ENCODE assay signal across 15 mouse cellular contexts in genomic region chr8:89152867-89153595, GRCm38 (mm10).
DNase-seq lines count a peak whose midpoint lies in the region; ATAC-seq and TF ChIP-seq lines count a peak whose summit lies in the region.
"Had no signal": no experiment of that assay in that cellular context is flagged by ENCODE, and none has a peak within 500 bp of the region (broad histone marks: within the 10 kb centered on the region; RNA-seq: fewer than 3 reads in every experiment).

No protein-coding gene starts in this region.

- peak; percentile 67 for DNase-seq in kidney, postnatal 0 days (ENCODE audit: low spot score)
- DNase-seq in kidney, adult 18-20 months = no peak
- DNase-seq in brain, embryonic 14.5 days (ENCODE audit: low read depth) = peak; percentile 61
- DNase-seq in spleen, adult 12 weeks (ENCODE audit: low spot score) = no peak
- no peak for DNase-seq in gastrocnemius, adult 8-10 months (ENCODE audit: low spot score in 2 of 2)
- DNase-seq: cerebellum, adult 9-11 months; heart, adult 2 months; liver, postnatal 0 days had no signal

- no peak overlapping the region for H3K9ac ChIP-seq in forebrain, embryonic 12.5 days
- H3K9ac ChIP-seq in forebrain, embryonic 15.5 days (replicated peaks) = no peak overlapping the region
- H3K9ac ChIP-seq in kidney, postnatal 0 days (ENCODE audit: low read depth, low read length) = no peak overlapping the region
- H3K9ac ChIP-seq in neural tube, embryonic 12.5 days = no peak overlapping the region
- H3K9ac ChIP-seq: embryonic facial prominence, embryonic 12.5 days; liver, postnatal 0 days had no signal

- WGBS in forebrain, embryonic 12.5 days = 50% methylated on average over 17 of the region's 17 CpGs
- WGBS in forebrain, embryonic 15.5 days = 29% methylated on average over 17 of the region's 17 CpGs
- WGBS in kidney, postnatal 0 days = 18% methylated on average over 17 of the region's 17 CpGs
- WGBS in neural tube, embryonic 12.5 days = 10% methylated on average over 17 of the region's 17 CpGs

- H3K36me3 ChIP-seq in forebrain, embryonic 12.5 days (replicated peaks) = no peaks in the 10 kb centered on the region
- H3K36me3 ChIP-seq in forebrain, embryonic 15.5 days = no peaks in the 10 kb centered on the region
- H3K36me3 ChIP-seq in kidney, postnatal 0 days (ENCODE audit: insufficient read depth, low read length) = no peaks in the 10 kb centered on the region
- no peaks in the 10 kb centered on the region for H3K36me3 ChIP-seq in neural tube, embryonic 12.5 days
- H3K36me3 ChIP-seq: embryonic facial prominence, embryonic 12.5 days; forebrain, embryonic 10.5 days had no signal

- no peak for TF ChIP-seq POLR2A in brain, embryonic 14.5 days (IDR thresholded peaks at IDR 0.05; ENCODE audit: borderline replicate concordance, extremely low read depth, insufficient read depth, insufficient read length, poor library complexity, severe bottlenecking)

- no peak for TF ChIP-seq CTCF in kidney, postnatal 0 days (IDR thresholded peaks at IDR 0.05; ENCODE audit: low read depth)
- TF ChIP-seq CTCF in brain, embryonic 14.5 days (IDR thresholded peaks at IDR 0.05; ENCODE audit: borderline replicate concordance, extremely low read depth, insufficient read depth, insufficient read length) = no peak

- H3K27ac ChIP-seq in forebrain, embryonic 12.5 days = no peak overlapping the region
- H3K27ac ChIP-seq in forebrain, embryonic 15.5 days (replicated peaks) = no peak overlapping the region
- no peak overlapping the region for H3K27ac ChIP-seq in kidney, postnatal 0 days
- no peak overlapping the region for H3K27ac ChIP-seq in neural tube, embryonic 12.5 days
- H3K27ac ChIP-seq: embryonic facial prominence, embryonic 12.5 days; forebrain, embryonic 10.5 days; heart, adult 2 months; layer of hippocampus, adult 2 months had no signal

- H3K4me1 ChIP-seq in forebrain, embryonic 12.5 days = peaks cover 19% of the 10 kb centered on the region
- peaks cover 14% of the 10 kb centered on the region for H3K4me1 ChIP-seq in forebrain, embryonic 15.5 days
- no peaks in the 10 kb centered on the region for H3K4me1 ChIP-seq in kidney, postnatal 0 days (replicated peaks; ENCODE audit: insufficient read depth, low read length)
- H3K4me1 ChIP-seq in neural tube, embryonic 12.5 days = peaks cover 17% of the 10 kb centered on the region
- H3K4me1 ChIP-seq: embryonic facial prominence, embryonic 12.5 days had no signal

- H3K4me3 ChIP-seq in forebrain, embryonic 12.5 days (replicated peaks) = no peak overlapping the region
- H3K4me3 ChIP-seq in forebrain, embryonic 15.5 days = no peak overlapping the region
- no peak overlapping the region for H3K4me3 ChIP-seq in kidney, postnatal 0 days (replicated peaks; ENCODE audit: low read depth, low read length)
- H3K4me3 ChIP-seq in neural tube, embryonic 12.5 days = no peak overlapping the region
- H3K4me3 ChIP-seq: embryonic facial prominence, embryonic 12.5 days; forebrain, embryonic 10.5 days; heart, adult 2 months; layer of hippocampus, adult 2 months had no signal

- H3K27me3 ChIP-seq in forebrain, embryonic 12.5 days = no peaks in the 10 kb centered on the region
- no peaks in the 10 kb centered on the region for H3K27me3 ChIP-seq in forebrain, embryonic 15.5 days
- H3K27me3 ChIP-seq in kidney, postnatal 0 days (ENCODE audit: insufficient read depth, low read length) = no peaks in the 10 kb centered on the region
- no peaks in the 10 kb centered on the region for H3K27me3 ChIP-seq in neural tube, embryonic 12.5 days (replicated peaks)
- H3K27me3 ChIP-seq: embryonic facial prominence, embryonic 12.5 days had no signal

- peak; percentile 20; the same call in 1 of the 2 replicates for ATAC-seq in forebrain, embryonic 12.5 days (ENCODE audit: low FRiP score)
- ATAC-seq in forebrain, embryonic 15.5 days (replicated peaks) = no peak
- no peak for ATAC-seq in kidney, postnatal 0 days (replicated peaks; ENCODE audit: low FRiP score, low read depth)
- ATAC-seq in neural tube, embryonic 12.5 days (ENCODE audit: low FRiP score, low read depth) = peak; percentile 53; the same call in 1 of the 2 replicates
- ATAC-seq: inflammation-experienced regulatory T-cells, adult 6 months; liver, postnatal 0 days had no signal

- H3K4me2 ChIP-seq in forebrain, embryonic 12.5 days = no peak overlapping the region
- no peak overlapping the region for H3K4me2 ChIP-seq in forebrain, embryonic 15.5 days (replicated peaks)
- H3K4me2 ChIP-seq in kidney, postnatal 0 days (ENCODE audit: low read length) = no peak overlapping the region
- peak overlapping the region; percentile 43 for H3K4me2 ChIP-seq in neural tube, embryonic 12.5 days (replicated peaks)
- H3K4me2 ChIP-seq: embryonic facial prominence, embryonic 12.5 days had no signal

- H3K9me3 ChIP-seq in forebrain, embryonic 12.5 days = no peaks in the 10 kb centered on the region
- no peaks in the 10 kb centered on the region for H3K9me3 ChIP-seq in forebrain, embryonic 15.5 days
- no peaks in the 10 kb centered on the region for H3K9me3 ChIP-seq in kidney, postnatal 0 days (replicated peaks; ENCODE audit: low read length)
- H3K9me3 ChIP-seq in neural tube, embryonic 12.5 days = 0 out of 2 replicates have a peak, but pooled peaks cover 6% of the 10 kb centered on the region
- H3K9me3 ChIP-seq: embryonic facial prominence, embryonic 12.5 days; forebrain, embryonic 10.5 days had no signal

Comparison
In these comparisons a context has a peak if more than half of its experiments do, and no peak if none do; other contexts are left out.
1. ATAC-seq: peak in forebrain, embryonic 12.5 days (single experiment) and neural tube, embryonic 12.5 days (single experiment); none in forebrain, embryonic 15.5 days (single experiment) and kidney, postnatal 0 days (single experiment).
2. DNase-seq: peak in kidney, postnatal 0 days (single experiment) and brain, embryonic 14.5 days (single experiment); none in kidney, adult 18-20 months (single experiment), spleen, adult 12 weeks (single experiment) and gastrocnemius, adult 8-10 months (0 of 2).